Mouse (Mus musculus) bone marrow macrophage, adult 2 months (primary cell): Measurements from ENCODE around the gene Fmnl3. TPM values are rescaled to one million over a fixed set of nuclear protein-coding genes. Genes with fewer than 3 reads are reported as not detected.

Experiments
- H3K27ac ChIP-seq: 2 replicates; pipeline ENCODE4 v1.5.1; 2012; ENCODE audit warnings: low read depth, low read length; ENCODE audit not compliant: insufficient read depth
- H3K4me1 ChIP-seq: 2 replicates; pipeline ENCODE4 v1.6.1; 2012; ENCODE audit warnings: low read length; ENCODE audit not compliant: control insufficient read depth, insufficient read depth
- H3K4me3 ChIP-seq: 2 replicates; pipeline ENCODE4 v1.5.1; 2012; ENCODE audit warnings: mild to moderate bottlenecking, low read length, moderate library complexity; ENCODE audit not compliant: insufficient read depth
- CTCF ChIP-seq: IDR thresholded peaks from 2 replicates; pipeline ENCODE4 v1.5.1; 2012; ENCODE audit warnings: low read depth, mild to moderate bottlenecking, low read length, moderate library complexity
- POLR2A ChIP-seq: IDR thresholded peaks from 2 replicates; pipeline ENCODE4 v1.6.1; 2012; ENCODE audit warnings: mild to moderate bottlenecking, low read depth, low read length, borderline replicate concordance
- polyA plus RNA-seq: library from polyadenylated mRNA; stranded (reverse); fragments of >200 nt; gene quantifications from 2 replicates; pipeline ENCODE4 v1.2.4, GENCODE M21; 2012; ENCODE audit not compliant: missing spikeins, insufficient read depth, insufficient read length

The Fmnl3 gene
- 18.9 and 23.2 TPM in 2 replicates for polyA plus RNA-seq

DNA sequence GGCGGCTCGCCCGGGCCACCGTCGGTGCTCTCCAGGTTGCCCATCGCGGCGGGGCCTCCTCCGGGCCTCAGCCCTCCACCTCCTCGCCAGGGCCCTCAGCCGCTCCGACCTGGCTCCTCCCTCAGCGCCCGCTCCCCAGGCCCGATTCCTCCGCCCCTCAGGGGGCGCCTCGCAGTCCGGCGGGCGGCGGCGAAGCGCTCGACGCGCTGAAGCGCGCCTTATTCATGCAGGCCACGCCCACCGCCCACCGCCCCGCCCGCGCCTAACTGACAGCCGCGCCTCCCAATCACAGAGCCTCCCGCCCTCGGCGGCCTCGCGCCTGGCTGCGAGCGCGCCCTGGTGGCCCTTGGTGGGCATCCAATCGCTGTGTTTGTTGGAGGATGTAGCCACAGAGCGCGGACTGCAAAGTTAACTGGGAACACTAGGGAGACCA lies at the start of gene Fmnl3:
TSS of gene Fmnl3 (minus strand) at position 224 of the 433 bp plus-strand sequence.
- no peak for TF ChIP-seq CTCF
- 0 out of 2 replicates have a peak, but pooled peaks have one; percentile 30 for TF ChIP-seq POLR2A
- Histone ChIP-seq H3K4me3 (peak within 1 kb of the TSS; percentile 66), H3K4me1 (peaks cover 19% of the 10 kb centered on the region), H3K27ac (no peak within 1 kb of the TSS)

DNA sequence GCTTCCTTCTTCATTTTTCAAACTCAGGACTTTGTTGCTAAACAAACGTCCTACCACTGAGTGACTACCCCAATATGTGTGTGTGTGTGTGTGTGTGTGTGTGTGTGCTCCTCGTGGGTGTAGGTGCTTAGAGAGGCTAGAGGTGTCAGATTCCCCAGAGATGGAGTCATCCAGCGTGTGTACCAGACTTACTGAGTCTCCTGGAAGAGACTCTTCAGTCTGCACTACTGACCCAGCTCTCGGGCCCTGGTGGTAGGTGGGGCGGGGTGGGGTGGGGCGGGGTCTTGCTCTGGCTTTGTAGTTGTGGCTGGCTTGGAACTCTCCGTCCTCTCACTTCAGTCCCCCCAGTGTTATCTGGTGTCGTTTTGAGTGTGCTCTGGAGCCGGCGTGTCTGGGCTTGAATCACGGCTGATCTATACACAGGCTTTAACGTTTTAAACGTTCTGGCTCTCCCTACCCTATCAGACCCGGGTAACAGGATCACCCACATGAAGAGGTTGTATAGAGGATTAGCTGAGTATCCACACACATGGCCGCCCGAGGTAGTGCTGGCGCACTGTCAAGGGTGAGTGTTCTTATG lies 47.5 kb upstream of the Fmnl3 start:
- H3K4me1 ChIP-seq: peaks cover 23% of the 10 kb centered on the region
- TF ChIP-seq POLR2A (no peak), CTCF (no peak)
- no peak overlapping the region for H3K4me3 ChIP-seq
- H3K27ac ChIP-seq: no peak overlapping the region

DNA sequence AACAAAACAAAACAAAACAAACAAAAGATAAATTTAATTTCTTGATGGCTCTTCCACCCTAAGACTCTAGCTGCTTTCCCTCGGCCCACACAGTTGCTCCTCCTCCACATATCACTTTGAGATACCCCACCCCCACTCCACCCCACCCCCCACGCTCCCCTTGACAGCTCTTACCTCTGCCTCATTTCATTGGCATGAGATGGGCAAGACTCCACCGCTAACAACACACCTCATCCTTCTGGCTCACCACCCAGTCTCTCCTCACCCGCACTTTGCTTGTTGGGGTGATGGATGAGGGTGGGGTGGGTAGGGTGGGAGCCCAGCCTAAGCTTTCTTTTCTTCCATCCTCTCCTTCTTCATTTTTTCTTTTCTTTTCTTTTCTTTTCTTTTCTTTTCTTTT lies 46.7 kb upstream of the Fmnl3 start:
- H3K27ac ChIP-seq: no peak overlapping the region
- no peak overlapping the region for H3K4me3 ChIP-seq
- peaks cover 15% of the 10 kb centered on the region for H3K4me1 ChIP-seq
- TF ChIP-seq CTCF (no peak), POLR2A (no peak)

DNA sequence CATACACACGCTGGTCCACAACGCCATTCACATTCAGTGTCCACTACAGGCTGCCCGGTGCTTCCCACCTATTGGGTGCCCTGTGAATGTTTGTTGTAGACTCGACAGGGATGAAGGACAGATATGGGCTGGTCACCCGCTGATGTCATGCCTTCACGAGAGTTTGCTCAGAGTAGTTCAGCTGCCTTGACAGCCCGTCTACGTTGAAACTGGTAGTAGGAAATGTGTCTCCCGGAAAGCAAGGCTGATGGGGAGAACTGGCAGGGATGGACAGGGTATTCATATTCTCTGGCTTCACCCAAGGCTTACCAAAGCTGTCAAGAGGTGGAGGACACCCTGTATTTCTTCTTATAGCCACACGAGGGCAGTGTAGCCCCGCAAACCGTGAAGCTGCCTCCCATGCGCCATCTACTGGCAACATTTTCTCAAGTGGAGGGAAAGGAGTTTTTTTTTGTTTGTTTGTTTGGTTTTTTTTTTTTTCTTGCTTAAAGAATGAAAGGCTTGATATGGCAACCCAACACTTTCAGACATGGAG lies 46.1 kb upstream of the Fmnl3 start:
- Histone ChIP-seq H3K4me3 (no peak overlapping the region), H3K4me1 (peaks cover 10% of the 10 kb centered on the region), H3K27ac (no peak overlapping the region)
- no peak for TF ChIP-seq POLR2A
- peak; percentile 100 for TF ChIP-seq CTCF

DNA sequence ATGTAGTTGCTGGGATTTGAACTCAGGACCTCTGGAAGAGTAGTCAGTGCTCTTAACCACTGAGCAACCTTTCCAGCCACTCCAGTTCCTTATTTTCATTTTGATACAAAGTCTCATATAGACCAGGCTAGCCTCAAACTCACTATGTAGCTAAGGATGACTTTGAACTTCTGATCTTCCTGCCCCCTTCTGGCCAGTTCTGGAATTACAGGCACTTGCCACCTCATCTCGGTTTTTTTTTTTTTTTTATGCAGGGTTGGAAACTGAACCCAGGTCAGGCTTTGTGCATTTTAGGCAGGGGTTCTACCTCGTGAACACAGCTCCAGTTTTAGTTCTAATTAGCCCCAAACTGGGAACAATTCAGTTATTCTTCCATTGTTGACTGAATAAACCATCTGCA lies 45.5 kb upstream of the Fmnl3 start:
- H3K27ac ChIP-seq: no peak overlapping the region
- TF ChIP-seq POLR2A: no peak
- TF ChIP-seq CTCF: no peak
- peaks cover 4% of the 10 kb centered on the region for H3K4me1 ChIP-seq
- H3K4me3 ChIP-seq: no peak overlapping the region

DNA sequence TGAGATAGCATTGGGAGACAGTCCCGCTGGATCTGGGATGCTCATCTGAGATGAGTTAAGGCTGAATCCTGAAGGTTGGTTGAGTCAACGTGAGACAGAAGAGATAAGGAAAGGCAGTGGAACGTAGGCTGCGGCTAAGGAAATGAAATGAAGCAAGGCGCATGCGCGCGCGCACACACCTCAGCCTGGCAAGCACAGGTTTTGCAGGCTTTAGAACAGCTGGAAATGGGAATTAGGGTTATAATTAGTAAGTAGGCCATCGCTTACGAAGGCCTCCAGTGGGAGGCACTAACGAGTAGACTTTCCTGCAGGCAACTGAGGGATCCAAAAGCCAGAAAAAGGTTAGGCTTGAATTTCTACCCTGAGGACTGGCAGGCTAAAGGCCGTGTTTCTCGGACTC lies 41.5 kb upstream of the Fmnl3 start:
- no peaks in the 10 kb centered on the region for H3K4me1 ChIP-seq
- H3K4me3 ChIP-seq: no peak overlapping the region
- no peak for TF ChIP-seq CTCF
- TF ChIP-seq POLR2A: no peak
- no peak overlapping the region for H3K27ac ChIP-seq

DNA sequence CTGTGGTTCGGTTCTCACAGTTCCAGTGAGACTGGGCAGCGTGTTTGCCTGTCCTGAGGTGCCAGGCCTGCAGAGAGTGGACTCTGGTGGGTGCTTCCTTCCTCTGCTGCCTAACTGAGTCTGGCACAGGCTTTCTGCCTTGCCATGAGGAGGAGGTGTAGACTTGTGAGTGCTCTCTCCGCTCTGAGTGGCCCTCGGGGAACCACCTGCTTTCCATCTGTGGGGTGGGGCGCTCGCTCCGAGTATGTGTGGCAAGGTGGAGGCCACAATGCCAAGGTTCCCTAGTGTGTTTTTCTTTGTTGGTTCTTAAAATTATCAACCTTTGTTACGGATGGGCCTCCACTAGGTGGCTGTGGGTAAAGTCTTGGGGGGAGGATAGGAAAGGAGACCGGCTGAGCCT lies 38.6 kb upstream of the Fmnl3 start:
- no peak overlapping the region for H3K27ac ChIP-seq
- H3K4me3 ChIP-seq: no peak overlapping the region
- TF ChIP-seq CTCF: no peak
- TF ChIP-seq POLR2A: no peak
- no peaks in the 10 kb centered on the region for H3K4me1 ChIP-seq

DNA sequence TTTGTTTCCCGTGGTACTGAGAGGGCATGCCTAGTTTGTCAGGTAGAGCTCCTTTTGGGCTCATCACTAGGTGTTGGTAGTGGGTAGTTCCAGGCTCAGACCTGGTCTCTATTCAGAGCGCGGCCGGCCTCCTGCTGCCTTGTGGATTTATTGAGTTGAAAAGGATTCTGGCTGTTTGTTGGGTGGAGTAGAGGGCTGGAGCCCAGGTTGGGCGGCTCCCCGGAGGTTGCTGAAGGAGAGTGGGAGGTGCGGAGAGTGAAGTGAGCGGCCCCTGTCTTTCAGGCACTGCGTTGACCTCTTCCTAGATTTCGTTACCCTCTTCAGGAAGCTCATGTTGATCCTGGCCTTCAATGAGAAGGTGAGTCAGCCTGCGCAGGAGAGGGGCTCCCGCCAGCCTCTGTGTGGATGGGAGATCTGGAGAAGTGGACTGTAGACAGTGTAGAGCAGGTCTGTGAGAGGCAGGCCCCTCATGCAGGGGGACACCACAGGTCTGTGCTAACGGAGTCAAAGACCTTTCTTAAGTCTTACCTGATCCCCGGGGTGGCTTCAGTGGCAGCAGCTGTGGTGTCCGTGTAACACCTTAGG lies 36.8 kb upstream of the Fmnl3 start:
- H3K4me3 ChIP-seq: no peak overlapping the region
- no peak for TF ChIP-seq CTCF
- TF ChIP-seq POLR2A: no peak
- H3K27ac ChIP-seq: no peak overlapping the region
- H3K4me1 ChIP-seq: peaks cover 6% of the 10 kb centered on the region; the same call in 1 of the 2 replicates

DNA sequence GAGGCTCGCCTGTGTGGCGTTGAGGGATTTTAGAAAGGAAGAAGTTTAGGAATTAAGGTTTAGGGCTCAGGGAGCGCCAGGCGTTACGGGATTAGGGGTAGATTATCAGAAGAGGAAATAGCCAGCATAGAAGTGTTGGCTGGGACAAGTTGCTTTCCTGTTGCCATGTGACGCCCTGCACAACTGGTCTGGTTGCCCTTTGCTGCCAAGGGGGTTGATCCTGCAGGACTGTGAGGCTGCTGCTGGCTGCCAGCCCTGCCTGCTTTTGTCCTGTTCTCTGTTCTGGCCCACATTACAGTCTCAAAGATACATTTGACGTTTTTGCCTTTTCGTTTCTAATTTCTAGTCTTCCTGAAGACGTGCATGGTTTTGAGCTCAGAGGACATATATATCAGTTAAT lies 34.9 kb upstream of the Fmnl3 start:
- TF ChIP-seq CTCF (no peak), POLR2A (no peak)
- Histone ChIP-seq H3K4me1 (peaks cover 14% of the 10 kb centered on the region), H3K27ac (no peak overlapping the region), H3K4me3 (no peak overlapping the region)

DNA sequence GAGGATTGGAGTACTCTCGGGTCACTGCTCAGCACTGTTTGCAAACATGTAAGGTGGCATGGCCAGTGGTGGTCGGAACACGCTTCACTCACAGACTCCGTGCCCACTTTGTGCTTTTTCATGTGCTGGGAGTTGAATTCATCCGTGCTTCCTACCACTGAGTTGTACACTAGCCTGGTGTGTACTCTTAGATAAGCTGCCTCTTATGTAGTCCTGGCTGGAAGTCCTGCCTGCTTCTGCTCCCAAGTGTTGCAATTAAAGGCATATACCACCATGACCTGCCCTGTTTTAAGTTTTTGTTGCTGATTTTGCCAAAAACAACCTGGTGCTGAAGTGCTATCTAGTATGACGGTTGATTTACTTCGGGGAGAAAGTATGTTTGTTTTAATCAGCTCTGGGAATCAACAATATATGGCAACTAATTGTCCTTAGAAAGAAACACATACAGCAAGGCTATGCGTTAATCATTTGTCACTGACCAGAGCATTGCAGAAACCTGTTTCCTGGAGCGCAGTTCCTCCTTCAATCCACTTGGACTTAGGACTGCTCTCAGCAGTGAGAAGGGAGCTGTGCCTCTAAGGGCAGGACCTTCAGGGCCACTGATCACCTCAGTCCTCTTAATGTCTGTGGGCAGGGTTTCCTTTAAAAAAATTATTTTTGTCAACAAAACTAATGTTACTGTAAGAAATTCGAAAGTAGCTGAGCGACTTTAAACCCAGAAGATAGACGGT lies 33.0 kb upstream of the Fmnl3 start:
- H3K4me1 ChIP-seq: peaks cover 31% of the 10 kb centered on the region
- TF ChIP-seq POLR2A: no peak
- no peak for TF ChIP-seq CTCF
- no peak overlapping the region for H3K4me3 ChIP-seq
- no peak overlapping the region for H3K27ac ChIP-seq
